Mouse (Mus musculus): ENCODE measurements around the gene Hoxd4. TPM values are rescaled to one million over a fixed set of nuclear protein-coding genes. Genes with fewer than 3 reads are reported as not detected.

Hoxd4 gene
- polyA plus RNA-seq, 1 experiment from 2014 or later: not detected

GRCm38 (mm10) chr2:74696442-74697335 is 15.0 kb upstream of the Hoxd4 start:
- Histone ChIP-seq H3K9me3 (no peaks in the 10 kb centered on the region), H3K36me3 (no peaks in the 10 kb centered on the region), H3K27ac (no peak overlapping the region), H3K27me3 (peaks cover 100% of the 10 kb centered on the region), H3K4me2 (no peak overlapping the region), H3K4me1 (peaks cover 14% of the 10 kb centered on the region), H3K4me3 (no peak overlapping the region), H3K9ac (no peak overlapping the region)
- WGBS: 1% methylated on average over 34 of the region's 34 CpGs
- ATAC-seq (ENCODE audit: insufficient number of reproducible peaks, insufficient read depth, low FRiP score, low TSS enrichment, low read depth): no peak

- under 1% methylated on average over 43 of the region's 43 CpGs for WGBS
- H3K9me3 ChIP-seq: no peaks in the 10 kb centered on the region
- no peak for ATAC-seq (ENCODE audit: insufficient number of reproducible peaks, insufficient read depth, low FRiP score, low TSS enrichment, low read depth)
- H3K36me3 ChIP-seq: no peaks in the 10 kb centered on the region
- H3K4me3 ChIP-seq: peak within 1 kb of the TSS; percentile 37
- peaks cover 100% of the 10 kb centered on the region for H3K27me3 ChIP-seq
- H3K4me2 ChIP-seq: peak within 1 kb of the TSS; percentile 58
- peaks cover 14% of the 10 kb centered on the region for H3K4me1 ChIP-seq
- peak within 1 kb of the TSS; percentile 52 for H3K9ac ChIP-seq
- H3K27ac ChIP-seq: no peak within 1 kb of the TSS
Observed at GRCm38 (mm10) chr2:74697567-74698121, 14.1 kb upstream of the Hoxd4 start, which contains the start of gene Hoxd9. Hoxd9 (plus strand) TSS chr2:74697727.

GRCm38 (mm10) chr2:74698201-74699052 is 13.3 kb upstream of the Hoxd4 start:
- Histone ChIP-seq H3K4me1 (peaks cover 14% of the 10 kb centered on the region), H3K36me3 (no peaks in the 10 kb centered on the region), H3K27ac (no peak overlapping the region), H3K9ac (peak overlapping the region; percentile 52), H3K4me3 (peak overlapping the region; percentile 37), H3K4me2 (peak overlapping the region; percentile 58), H3K27me3 (peaks cover 100% of the 10 kb centered on the region), H3K9me3 (no peaks in the 10 kb centered on the region)
- no peak for ATAC-seq (ENCODE audit: insufficient number of reproducible peaks, insufficient read depth, low FRiP score, low TSS enrichment, low read depth)
- under 1% methylated on average over 86 of the region's 86 CpGs for WGBS

- Histone ChIP-seq H3K27me3 (peaks cover 100% of the 10 kb centered on the region), H3K4me3 (0 out of 2 replicates have a peak overlapping the region, but pooled peaks have one; percentile 37), H3K9me3 (no peaks in the 10 kb centered on the region), H3K27ac (no peak overlapping the region), H3K4me2 (peak overlapping the region; percentile 58; the same call in 1 of the 2 replicates), H3K4me1 (peaks cover 14% of the 10 kb centered on the region), H3K9ac (no peak overlapping the region), H3K36me3 (no peaks in the 10 kb centered on the region)
- 2% methylated on average over 17 of the region's 17 CpGs for WGBS
- no peak for ATAC-seq (ENCODE audit: insufficient number of reproducible peaks, insufficient read depth, low FRiP score, low TSS enrichment, low read depth)
Observed at GRCm38 (mm10) chr2:74699053-74699430, 12.7 kb upstream of the Hoxd4 start.

GRCm38 (mm10) chr2:74699664-74700545 is 11.8 kb upstream of the Hoxd4 start:
- WGBS: 2% methylated on average over 23 of the region's 23 CpGs
- H3K4me1 ChIP-seq: peaks cover 19% of the 10 kb centered on the region
- H3K9me3 ChIP-seq: no peaks in the 10 kb centered on the region
- no peak overlapping the region for H3K4me3 ChIP-seq
- H3K27ac ChIP-seq: no peak overlapping the region
- no peak for ATAC-seq (ENCODE audit: insufficient number of reproducible peaks, insufficient read depth, low FRiP score, low TSS enrichment, low read depth)
- H3K27me3 ChIP-seq: peaks cover 100% of the 10 kb centered on the region
- H3K4me2 ChIP-seq: no peak overlapping the region
- no peaks in the 10 kb centered on the region for H3K36me3 ChIP-seq
- no peak overlapping the region for H3K9ac ChIP-seq

GRCm38 (mm10) chr2:74700546-74701112 is 11.1 kb upstream of the Hoxd4 start:
- Histone ChIP-seq H3K9me3 (no peaks in the 10 kb centered on the region), H3K4me1 (peaks cover 24% of the 10 kb centered on the region), H3K9ac (no peak overlapping the region), H3K4me2 (no peak overlapping the region), H3K36me3 (no peaks in the 10 kb centered on the region), H3K27me3 (peaks cover 100% of the 10 kb centered on the region), H3K4me3 (no peak overlapping the region), H3K27ac (no peak overlapping the region)
- no peak for ATAC-seq (ENCODE audit: insufficient number of reproducible peaks, insufficient read depth, low FRiP score, low TSS enrichment, low read depth)
- 2% methylated on average over 22 of the region's 22 CpGs for WGBS

GRCm38 (mm10) chr2:74701949-74702819 is 9.5 kb upstream of the Hoxd4 start:
- H3K36me3 ChIP-seq: no peaks in the 10 kb centered on the region
- ATAC-seq (ENCODE audit: insufficient number of reproducible peaks, insufficient read depth, low FRiP score, low TSS enrichment, low read depth): no peak
- 8% methylated on average over 17 of the region's 17 CpGs for WGBS
- no peak overlapping the region for H3K4me3 ChIP-seq
- H3K9ac ChIP-seq: no peak overlapping the region
- H3K4me1 ChIP-seq: peaks cover 24% of the 10 kb centered on the region
- H3K9me3 ChIP-seq: no peaks in the 10 kb centered on the region
- H3K4me2 ChIP-seq: no peak overlapping the region
- no peak overlapping the region for H3K27ac ChIP-seq
- peaks cover 99% of the 10 kb centered on the region for H3K27me3 ChIP-seq

- no peak for ATAC-seq (ENCODE audit: insufficient number of reproducible peaks, insufficient read depth, low FRiP score, low TSS enrichment, low read depth)
- no peak overlapping the region for H3K4me3 ChIP-seq
- H3K9ac ChIP-seq: no peak overlapping the region
- H3K36me3 ChIP-seq: no peaks in the 10 kb centered on the region
- no peaks in the 10 kb centered on the region for H3K9me3 ChIP-seq
- H3K4me2 ChIP-seq: no peak overlapping the region
- 13% methylated on average over 6 of the region's 6 CpGs for WGBS
- H3K27me3 ChIP-seq: peaks cover 99% of the 10 kb centered on the region
- H3K27ac ChIP-seq: no peak overlapping the region
- peaks cover 20% of the 10 kb centered on the region for H3K4me1 ChIP-seq
Observed at GRCm38 (mm10) chr2:74702820-74703219, 8.9 kb upstream of the Hoxd4 start.

GRCm38 (mm10) chr2:74703317-74703716 is 8.4 kb upstream of the Hoxd4 start:
- Histone ChIP-seq H3K4me1 (peaks cover 15% of the 10 kb centered on the region), H3K27me3 (peaks cover 99% of the 10 kb centered on the region), H3K36me3 (no peaks in the 10 kb centered on the region), H3K9me3 (no peaks in the 10 kb centered on the region), H3K9ac (no peak overlapping the region), H3K4me3 (no peak overlapping the region), H3K27ac (no peak overlapping the region), H3K4me2 (no peak overlapping the region)
- WGBS: 8% methylated on average over 10 of the region's 10 CpGs
- no peak for ATAC-seq (ENCODE audit: insufficient number of reproducible peaks, insufficient read depth, low FRiP score, low TSS enrichment, low read depth)
